Mouse (Mus musculus) bone marrow, adult 2 months (tissue): ENCODE measurements around the gene Tnip1.

ENCODE experiments used
- CTCF ChIP-seq: fragments of 200-500 bp; IDR thresholded peaks from 2 replicates; pipeline ENCODE4 v1.5.1; 2011; ENCODE audit warnings: low read length, control low read depth; ENCODE audit not compliant: control insufficient read depth, insufficient read depth
- POLR2A ChIP-seq: fragments of 200-500 bp; IDR thresholded peaks from 2 replicates; pipeline ENCODE4 v1.6.1; 2011; ENCODE audit warnings: low read depth, mild to moderate bottlenecking, control low read depth, low read length, borderline replicate concordance; ENCODE audit not compliant: control insufficient read depth

DNA sequence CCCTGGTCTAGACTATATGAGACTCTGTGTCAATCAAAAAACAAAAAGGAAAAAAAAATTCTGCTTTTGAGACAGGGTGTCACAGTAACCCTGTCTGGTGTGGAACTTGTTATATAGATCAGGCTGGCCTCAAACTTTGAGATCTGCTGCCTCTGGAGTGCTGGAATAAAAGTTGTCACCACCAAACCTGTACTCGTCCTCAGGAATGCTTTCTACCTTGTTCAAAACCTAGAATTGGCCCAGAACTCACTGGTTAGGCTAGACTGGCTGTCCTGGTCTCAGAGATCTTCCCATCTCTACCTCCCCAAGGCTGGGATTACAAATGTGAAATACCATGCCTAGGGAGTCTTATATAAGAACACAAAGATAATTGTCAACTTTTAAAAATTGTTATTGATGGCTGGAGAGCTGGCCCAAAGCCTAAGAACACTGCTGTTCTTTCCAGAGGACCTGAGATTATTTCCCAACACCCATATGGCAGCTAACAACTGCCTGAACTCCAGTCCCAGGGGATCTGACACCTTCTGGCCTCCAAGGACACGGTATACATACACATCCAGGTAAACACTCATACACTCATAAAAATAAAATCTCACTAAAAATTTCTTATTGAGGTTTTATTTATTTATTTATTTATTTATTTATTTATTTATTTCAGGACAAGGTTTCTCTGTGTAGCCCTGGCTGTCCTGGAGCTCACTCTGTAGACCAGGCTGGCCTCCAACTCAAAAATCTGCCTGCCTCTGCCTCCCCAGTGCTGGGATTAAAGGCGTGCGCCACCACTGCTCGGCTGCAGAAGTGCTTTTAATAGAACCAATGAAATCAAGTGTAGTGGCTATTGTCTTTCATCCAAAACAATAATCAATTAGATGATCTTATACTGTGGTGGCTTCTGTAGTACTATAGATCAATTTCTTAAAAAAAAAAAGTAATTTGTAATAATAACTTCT is 101.0 kb downstream of the Tnip1 start:
- no peak for TF ChIP-seq POLR2A
- no peak for TF ChIP-seq CTCF
